Mouse (Mus musculus): ENCODE results near the gene Vasn.

DNA sequence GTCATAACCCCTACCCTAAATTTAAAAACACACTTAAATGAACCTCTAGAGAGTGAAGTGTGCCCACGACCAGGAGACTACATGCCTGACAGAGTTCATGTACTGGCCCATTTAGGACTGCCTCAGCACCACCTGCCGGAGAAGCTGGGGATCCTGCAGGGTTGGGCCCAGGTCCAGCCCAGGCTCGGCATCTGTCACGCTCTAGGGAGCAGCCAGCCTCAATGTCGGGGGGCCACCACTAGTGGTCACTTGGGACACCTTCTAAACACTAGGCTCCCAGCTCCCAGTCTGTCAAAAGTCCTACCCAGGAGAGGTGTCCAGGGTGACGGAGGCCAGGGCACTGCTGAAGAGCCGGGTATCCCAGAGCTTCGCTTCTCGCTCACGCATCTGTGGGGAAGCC, 15.0 kb downstream of the Vasn start:
- TF ChIP-seq POLR2A (IDR thresholded peaks at IDR 0.05; ENCODE audit: borderline replicate concordance, control insufficient read depth, low read depth, low read length) (no peak), CTCF (IDR thresholded peaks at IDR 0.05; ENCODE audit: control insufficient read depth, insufficient read depth, low read length) (no peak; the same call in 1 of the 2 replicates)

Data from bone marrow, adult 2 months (tissue).